ENCODE assay signal across 21 mouse cellular contexts in genomic region chr16:97240085-97240484, GRCm38 (mm10).
"Had no signal": no experiment of that assay in that cellular context is flagged by ENCODE, and none has a peak within 500 bp of the region (broad histone marks: within the 10 kb centered on the region; RNA-seq: fewer than 3 reads in every experiment).

No protein-coding gene starts in this region.

- DNase-seq: kidney, adult 18-20 months; kidney, adult 9 months; kidney, postnatal 14 days; kidney, postnatal 4 days; lung, adult 2 months; lung, postnatal 14 days; retina, postnatal 1 day; right cerebral cortex, postnatal 25 days; spleen, adult 18-20 months; thymus, adult 18-20 months; thymus, postnatal 36 days had no signal

- H3K4me1 ChIP-seq: limb, embryonic 10.5 days; limb, embryonic 13.5 days; midbrain, embryonic 10.5 days; midbrain, embryonic 13.5 days; neural tube, embryonic 13.5 days; stomach, embryonic 15.5 days had no signal

- H3K4me2 ChIP-seq: limb, embryonic 13.5 days; liver, embryonic 15.5 days; midbrain, embryonic 13.5 days; neural tube, embryonic 13.5 days; stomach, embryonic 15.5 days had no signal

- H3K9ac ChIP-seq: limb, embryonic 13.5 days; liver, embryonic 15.5 days; midbrain, embryonic 13.5 days; neural tube, embryonic 13.5 days; stomach, embryonic 15.5 days had no signal

- H3K27me3 ChIP-seq: limb, embryonic 13.5 days; liver, embryonic 15.5 days; midbrain, embryonic 13.5 days; neural tube, embryonic 13.5 days; stomach, embryonic 15.5 days had no signal

- H3K4me3 ChIP-seq: limb, embryonic 10.5 days; limb, embryonic 13.5 days; liver, embryonic 15.5 days; midbrain, embryonic 10.5 days; midbrain, embryonic 13.5 days; myocyte; neural tube, embryonic 13.5 days; stomach, embryonic 15.5 days had no signal

- H3K9me3 ChIP-seq: limb, embryonic 10.5 days; limb, embryonic 13.5 days; liver, embryonic 15.5 days; midbrain, embryonic 10.5 days; midbrain, embryonic 13.5 days; neural tube, embryonic 13.5 days; stomach, embryonic 15.5 days had no signal

- H3K27ac ChIP-seq: limb, embryonic 10.5 days; limb, embryonic 13.5 days; liver, embryonic 15.5 days; midbrain, embryonic 10.5 days; midbrain, embryonic 13.5 days; neural tube, embryonic 13.5 days; stomach, embryonic 15.5 days had no signal

- ATAC-seq: intestine, embryonic 16.5 days; midbrain, embryonic 13.5 days; midbrain, embryonic 16.5 days had no signal

- H3K36me3 ChIP-seq: limb, embryonic 10.5 days; limb, embryonic 13.5 days; liver, embryonic 15.5 days; midbrain, embryonic 10.5 days; midbrain, embryonic 13.5 days; neural tube, embryonic 13.5 days; stomach, embryonic 15.5 days had no signal
